Mouse (Mus musculus): ENCODE data around the gene Scn10a. TPM values are rescaled to one million over a fixed set of nuclear protein-coding genes. Genes with fewer than 3 reads are reported as not detected.

Scn10a gene
- polyA plus RNA-seq, 1 experiment from 2014 or later = not detected

DNA sequence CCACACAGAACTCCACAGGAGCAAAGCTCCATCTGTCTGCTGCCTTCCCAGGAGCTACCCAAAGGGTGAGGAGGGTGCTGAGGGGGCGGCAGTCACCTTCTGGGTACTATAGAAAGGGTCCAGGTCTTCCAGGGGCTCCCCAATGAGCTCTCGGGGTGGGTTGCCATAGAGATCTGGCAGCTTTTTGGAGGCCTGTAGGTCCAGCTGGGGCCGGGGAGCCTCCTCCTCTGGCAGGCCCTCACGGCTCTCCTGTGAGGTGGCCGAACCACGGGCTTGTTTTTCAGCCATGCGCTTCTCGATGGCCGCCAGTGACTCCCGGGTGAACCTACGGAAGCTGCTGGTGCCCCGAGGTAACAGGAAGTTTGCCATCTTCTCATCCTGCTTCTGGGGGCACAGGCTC lies 156.9 kb downstream of the Scn10a start:
- H3K4me3 ChIP-seq (replicated peaks; ENCODE audit: low read depth, low read length) = no peak overlapping the region
- no peak overlapping the region for H3K9ac ChIP-seq (replicated peaks; ENCODE audit: low read length)
- H3K27me3 ChIP-seq (ENCODE audit: control insufficient read depth, insufficient read depth, low read length) = peaks cover 70% of the 10 kb centered on the region
- H3K9me3 ChIP-seq (ENCODE audit: control insufficient read depth, low read length) = no peaks in the 10 kb centered on the region
- no peak overlapping the region for H3K27ac ChIP-seq (replicated peaks; ENCODE audit: low read depth, low read length)
- WGBS = 61% methylated on average over 12 of the region's 12 CpGs
- H3K4me1 ChIP-seq (ENCODE audit: control insufficient read depth, insufficient read depth, low read length) = 0 out of 2 replicates have a peak, but pooled peaks cover 6% of the 10 kb centered on the region
- no peaks in the 10 kb centered on the region for H3K36me3 ChIP-seq (ENCODE audit: control insufficient read depth, insufficient read depth, low read length)
- no peak for DNase-seq
- no peak overlapping the region for H3K4me2 ChIP-seq (ENCODE audit: low read length)
- no peak for ATAC-seq (ENCODE audit: low FRiP score, low TSS enrichment)

DNA sequence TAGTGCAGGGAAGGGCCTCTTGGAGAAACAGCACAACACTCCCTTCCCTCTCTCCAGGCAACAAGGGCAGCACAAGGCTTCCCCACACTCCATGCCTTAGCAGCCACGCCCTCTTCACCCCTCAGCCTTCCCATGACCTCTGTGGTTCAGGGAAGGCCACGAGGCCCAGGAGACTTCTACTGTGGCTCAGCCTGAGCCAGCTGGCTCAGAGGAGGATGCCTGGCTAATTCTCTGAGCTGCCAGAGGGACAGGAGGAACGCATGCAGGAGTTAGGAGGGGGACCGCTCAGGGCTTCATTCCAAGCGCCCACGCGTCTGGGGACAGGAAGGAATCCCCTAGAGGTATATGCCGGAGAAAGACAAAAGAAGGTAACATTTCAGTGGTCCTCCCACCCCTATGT lies 157.4 kb downstream of the Scn10a start:
- H3K9ac ChIP-seq (replicated peaks; ENCODE audit: low read length) = no peak overlapping the region
- no peak for DNase-seq
- ATAC-seq (ENCODE audit: low FRiP score, low TSS enrichment) = no peak
- 65% methylated on average over 8 of the region's 8 CpGs for WGBS
- peaks cover 66% of the 10 kb centered on the region for H3K27me3 ChIP-seq (ENCODE audit: control insufficient read depth, insufficient read depth, low read length)
- no peak overlapping the region for H3K27ac ChIP-seq (replicated peaks; ENCODE audit: low read depth, low read length)
- H3K4me3 ChIP-seq (replicated peaks; ENCODE audit: low read depth, low read length) = no peak overlapping the region
- H3K9me3 ChIP-seq (ENCODE audit: control insufficient read depth, low read length) = no peaks in the 10 kb centered on the region
- H3K4me1 ChIP-seq (ENCODE audit: control insufficient read depth, insufficient read depth, low read length) = 0 out of 2 replicates have a peak, but pooled peaks cover 6% of the 10 kb centered on the region
- H3K36me3 ChIP-seq (ENCODE audit: control insufficient read depth, insufficient read depth, low read length) = no peaks in the 10 kb centered on the region
- H3K4me2 ChIP-seq (ENCODE audit: low read length) = no peak overlapping the region

DNA sequence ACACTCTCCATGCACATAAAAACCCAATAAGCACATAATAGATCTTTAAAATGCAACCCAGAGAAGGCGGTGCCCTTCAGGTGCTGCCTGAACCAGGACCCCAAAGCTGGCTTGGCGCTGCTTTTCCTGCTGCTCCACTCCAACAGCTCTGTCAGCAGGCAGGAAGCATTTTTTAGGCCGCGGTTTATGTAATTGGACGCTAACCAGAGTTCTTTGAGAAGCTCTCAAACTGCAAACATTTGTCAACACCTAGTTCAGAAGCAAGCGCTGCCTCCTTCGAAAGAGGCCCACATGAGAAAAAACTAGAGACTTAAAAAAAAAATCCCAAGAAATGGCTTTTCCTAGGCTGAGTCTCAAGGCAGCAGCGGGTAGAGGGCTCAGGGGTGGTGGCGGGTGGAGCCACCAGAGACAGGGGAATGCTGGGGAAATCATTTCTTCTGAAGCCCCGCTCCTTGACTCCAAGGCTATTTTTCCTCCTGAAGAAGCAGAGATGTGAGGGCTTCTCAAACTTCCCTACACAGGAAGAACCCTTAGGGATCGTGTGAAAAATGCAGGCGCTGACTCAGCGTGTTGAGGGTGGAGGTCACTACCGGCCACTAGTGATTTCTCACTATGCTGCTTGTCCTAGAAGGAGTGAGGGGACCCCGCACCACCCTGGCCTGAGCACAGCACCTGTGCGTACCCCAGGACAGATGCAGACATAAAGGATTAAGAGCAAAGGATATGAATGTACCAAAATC lies 159.4 kb downstream of the Scn10a start:
- 81% methylated on average over 16 of the region's 16 CpGs for WGBS
- DNase-seq = no peak
- Histone ChIP-seq H3K36me3 (ENCODE audit: control insufficient read depth, insufficient read depth, low read length) (no peaks in the 10 kb centered on the region), H3K9me3 (ENCODE audit: control insufficient read depth, low read length) (no peaks in the 10 kb centered on the region), H3K4me1 (ENCODE audit: control insufficient read depth, insufficient read depth, low read length) (0 out of 2 replicates have a peak, but pooled peaks cover 6% of the 10 kb centered on the region), H3K27ac (replicated peaks; ENCODE audit: low read depth, low read length) (no peak overlapping the region), H3K9ac (replicated peaks; ENCODE audit: low read length) (no peak overlapping the region), H3K4me2 (ENCODE audit: low read length) (no peak overlapping the region), H3K4me3 (replicated peaks; ENCODE audit: low read depth, low read length) (no peak overlapping the region), H3K27me3 (ENCODE audit: control insufficient read depth, insufficient read depth, low read length) (peaks cover 58% of the 10 kb centered on the region)
- no peak for ATAC-seq (ENCODE audit: low FRiP score, low TSS enrichment)

Other genes starting within 250 kb of the Scn10a start
- 0.11 and 0.32 TPM in 2 replicates for gene Scn5a, start 140.3 kb downstream of the Scn10a start, polyA plus RNA-seq (2014; fragmentation: Nextera tagmentation; extraction: Ambion mirVana)
- gene Scn11a, start 106.1 kb upstream of the Scn10a start, polyA plus RNA-seq (2014; fragmentation: Nextera tagmentation; extraction: Ambion mirVana) = 0.13 and 0.29 TPM in 2 replicates
- gene Wdr48, start 175.6 kb upstream of the Scn10a start, polyA plus RNA-seq (2014; fragmentation: Nextera tagmentation; extraction: Ambion mirVana) = 65.5 and 75.6 TPM in 2 replicates
- gene Gorasp1, start 218.2 kb upstream of the Scn10a start, polyA plus RNA-seq (2014; fragmentation: Nextera tagmentation; extraction: Ambion mirVana) = 25.2 and 31.7 TPM in 2 replicates
- gene Ttc21a, start 218.3 kb upstream of the Scn10a start, polyA plus RNA-seq (2014; fragmentation: Nextera tagmentation; extraction: Ambion mirVana) = 0.45 and 0.49 TPM in 2 replicates